Mouse (Mus musculus) bone marrow macrophage, adult 2 months (primary cell): Measurements from ENCODE around the gene Hint2. TPM values are rescaled to one million over a fixed set of nuclear protein-coding genes. Genes with fewer than 3 reads are reported as not detected.

Experiments used
- H3K27ac ChIP-seq: 2 replicates; pipeline ENCODE4 v1.5.1; 2012; ENCODE audit warnings: low read depth, low read length; ENCODE audit not compliant: insufficient read depth
- H3K4me1 ChIP-seq: 2 replicates; pipeline ENCODE4 v1.6.1; 2012; ENCODE audit warnings: low read length; ENCODE audit not compliant: control insufficient read depth, insufficient read depth
- H3K4me3 ChIP-seq: 2 replicates; pipeline ENCODE4 v1.5.1; 2012; ENCODE audit warnings: mild to moderate bottlenecking, low read length, moderate library complexity; ENCODE audit not compliant: insufficient read depth
- CTCF ChIP-seq: IDR thresholded peaks from 2 replicates; pipeline ENCODE4 v1.5.1; 2012; ENCODE audit warnings: low read depth, mild to moderate bottlenecking, low read length, moderate library complexity
- POLR2A ChIP-seq: IDR thresholded peaks from 2 replicates; pipeline ENCODE4 v1.6.1; 2012; ENCODE audit warnings: mild to moderate bottlenecking, low read depth, low read length, borderline replicate concordance
- polyA plus RNA-seq: library from polyadenylated mRNA; stranded (reverse); fragments of >200 nt; gene quantifications from 2 replicates; pipeline ENCODE4 v1.2.4, GENCODE M21; 2012; ENCODE audit not compliant: missing spikeins, insufficient read depth, insufficient read length

Hint2 gene
- polyA plus RNA-seq, 1 experiment, result 33.1 TPM

DNA sequence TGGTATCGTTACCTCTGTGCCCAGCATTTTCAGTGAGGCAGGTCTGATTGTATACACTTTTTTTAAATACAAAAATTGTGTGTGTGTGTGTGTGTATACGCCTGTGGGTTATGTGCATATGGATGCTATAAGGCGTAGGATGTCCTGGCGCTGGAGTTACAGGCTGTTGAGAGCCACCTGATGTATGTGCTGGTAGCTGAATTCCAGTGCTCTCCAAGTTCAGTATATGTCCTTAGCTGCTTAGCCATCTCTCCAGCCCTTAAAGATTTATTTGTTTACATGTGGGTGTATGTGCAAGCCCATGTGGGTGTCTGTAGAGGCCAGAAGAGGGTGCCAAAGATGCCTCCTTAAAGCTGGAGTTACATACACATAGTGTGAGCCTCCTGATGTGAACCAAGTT, 880 bp upstream of the Hint2 start:
- TF ChIP-seq POLR2A (no peak), CTCF (no peak)
- Histone ChIP-seq H3K4me1 (peaks cover 3% of the 10 kb centered on the region), H3K27ac (no peak overlapping the region), H3K4me3 (no peak overlapping the region)

DNA sequence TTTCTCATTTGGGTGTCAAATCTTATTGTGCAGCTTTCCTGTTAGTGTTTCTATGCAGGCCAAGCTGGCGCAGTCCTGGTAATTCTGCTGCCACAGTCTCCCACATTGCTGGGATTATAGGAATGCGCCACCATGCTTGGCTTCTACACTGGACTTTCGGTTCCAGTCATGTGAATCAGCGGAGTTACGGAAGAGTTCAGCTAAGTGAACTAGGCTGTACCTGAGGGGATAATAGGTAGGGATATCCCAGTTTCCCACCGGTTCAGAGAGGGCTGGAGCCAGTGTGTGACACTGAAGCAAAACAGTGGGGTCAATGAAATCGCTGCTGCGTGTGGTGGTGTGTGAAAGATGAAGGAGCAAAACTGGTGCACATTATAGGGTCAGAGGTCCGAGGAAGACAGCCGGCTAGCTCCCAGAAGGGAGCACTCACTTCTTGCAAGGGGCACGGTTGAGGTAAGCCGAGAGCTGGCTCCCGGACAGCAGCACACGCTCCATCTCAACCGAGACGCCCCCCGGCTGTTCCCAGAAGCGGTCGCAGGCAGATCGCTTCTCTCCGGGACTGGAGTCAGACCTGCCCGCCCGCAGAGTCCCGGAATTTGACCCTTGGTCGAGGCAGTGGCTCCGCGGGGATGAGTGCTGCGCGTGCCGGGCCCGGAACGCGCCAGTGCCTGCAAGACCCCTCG, 469 bp downstream of the Hint2 start:
- no peak overlapping the region for H3K27ac ChIP-seq
- TF ChIP-seq CTCF (no peak), POLR2A (no peak)
- H3K4me1 ChIP-seq, result peaks cover 3% of the 10 kb centered on the region
- peak overlapping the region; percentile 80 for H3K4me3 ChIP-seq

DNA sequence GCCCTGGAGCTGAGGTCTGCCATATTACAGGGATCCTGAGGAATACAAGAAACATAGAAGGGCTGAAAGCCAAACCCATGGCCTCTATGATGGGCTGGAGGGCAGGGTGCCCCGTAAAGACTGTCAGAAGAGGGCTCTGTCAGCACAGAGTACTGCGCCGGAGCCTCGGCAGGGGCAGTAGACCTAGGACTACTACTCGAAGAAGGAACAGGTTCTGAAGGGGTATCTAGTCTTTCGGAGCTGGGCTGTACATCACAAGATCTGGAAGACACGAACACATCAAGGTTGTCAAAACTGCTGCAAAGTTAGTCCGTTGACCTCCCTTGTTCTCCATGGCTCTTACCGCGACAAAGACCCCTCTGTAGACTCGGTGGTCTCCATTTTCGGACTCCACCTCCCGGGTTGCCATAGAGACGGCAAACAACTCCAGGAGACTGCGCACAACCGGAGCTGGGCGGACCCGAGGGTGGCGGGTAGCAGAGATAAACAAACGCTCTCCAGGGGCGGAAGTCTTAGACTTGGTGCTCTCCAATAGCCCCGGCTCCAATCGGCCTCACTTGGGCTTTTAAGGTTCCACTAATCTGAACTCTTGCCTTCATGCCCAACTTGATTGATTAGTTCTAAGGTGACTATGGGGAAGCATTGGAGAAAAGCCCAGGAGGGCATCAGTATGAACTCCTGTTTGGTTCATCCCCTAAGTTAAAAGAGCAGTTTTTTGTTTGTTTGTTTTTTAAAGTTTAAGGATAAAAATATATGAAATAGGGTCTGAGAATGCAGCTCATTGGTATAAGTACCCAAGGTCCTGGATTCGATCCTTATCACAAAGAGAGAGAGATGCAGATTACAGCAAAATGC, 2.9 kb downstream of the Hint2 start, which contains the start of gene Spag8:
Spag8 (minus strand) TSS at position 434 of the 855 bp plus-strand sequence.
- H3K4me1 ChIP-seq, result peaks cover 3% of the 10 kb centered on the region
- no peak within 1 kb of the TSS for H3K4me3 ChIP-seq
- H3K27ac ChIP-seq, result no peak within 1 kb of the TSS
- TF ChIP-seq CTCF (no peak), POLR2A (no peak)

DNA sequence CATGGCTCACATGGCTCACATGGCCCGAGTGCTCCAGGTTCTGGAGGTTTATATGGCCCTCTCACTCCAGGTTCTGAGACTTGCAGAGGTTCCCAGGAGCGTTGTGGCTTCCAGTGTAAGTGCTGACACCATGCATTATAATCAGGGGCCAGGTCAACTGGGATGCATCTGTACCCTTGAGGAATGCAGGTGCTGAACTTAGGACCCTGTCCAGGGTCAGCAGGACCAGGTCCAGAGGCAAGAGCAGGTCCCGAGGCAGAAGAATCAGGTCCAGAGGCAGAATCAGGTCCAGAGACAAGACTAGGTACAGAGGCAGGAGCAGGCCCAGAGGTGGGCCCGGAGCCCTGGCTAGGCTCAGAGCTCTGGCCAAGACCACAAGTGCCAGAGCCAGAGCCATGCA, 3.5 kb downstream of the Hint2 start:
- H3K4me3 ChIP-seq, result no peak overlapping the region
- H3K4me1 ChIP-seq, result peaks cover 3% of the 10 kb centered on the region
- TF ChIP-seq POLR2A, result no peak
- no peak for TF ChIP-seq CTCF
- H3K27ac ChIP-seq, result no peak overlapping the region

DNA sequence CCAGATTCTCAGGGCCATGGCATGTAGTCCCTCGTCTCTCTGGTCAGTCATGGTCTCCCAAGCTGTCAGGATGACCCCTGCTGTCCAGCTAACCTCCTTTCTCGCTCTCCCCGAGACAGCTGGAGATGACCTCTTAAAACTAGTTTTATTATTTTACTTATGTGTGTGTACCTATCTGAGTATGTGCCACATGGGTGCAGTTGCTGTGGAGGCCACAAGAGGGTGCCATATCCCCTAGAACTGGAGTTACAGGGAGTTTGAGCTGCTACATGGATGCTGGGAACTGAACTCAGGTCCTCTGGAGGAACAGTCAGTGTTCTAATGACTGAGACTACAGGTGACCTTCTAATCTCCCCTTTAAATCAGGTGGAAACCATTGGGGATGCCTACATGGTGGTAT, 6.5 kb downstream of the Hint2 start:
- Histone ChIP-seq H3K27ac (no peak overlapping the region), H3K4me3 (no peak overlapping the region), H3K4me1 (no peaks in the 10 kb centered on the region)
- TF ChIP-seq POLR2A, result no peak
- 0 out of 2 replicates have a peak, but pooled peaks have one; percentile 25 for TF ChIP-seq CTCF

DNA sequence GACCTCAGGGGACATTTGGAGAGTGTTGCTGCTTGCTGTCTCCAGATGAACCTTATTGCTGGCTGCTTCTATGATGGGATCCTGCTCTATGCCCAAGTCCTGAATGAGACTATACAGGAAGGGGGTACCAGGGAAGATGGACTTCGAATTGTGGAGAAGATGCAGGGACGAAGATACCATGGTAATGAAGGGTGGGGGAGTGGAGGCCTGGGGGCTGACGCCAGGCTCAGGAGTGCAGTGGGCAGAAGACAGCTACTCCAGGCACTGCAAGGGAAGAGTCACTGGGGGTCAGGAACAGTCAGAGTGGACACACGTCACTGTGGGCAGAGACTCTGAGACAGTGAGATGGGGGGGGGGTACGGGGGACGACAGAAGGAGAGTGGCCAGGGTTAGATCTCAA, 15.8 kb downstream of the Hint2 start:
- no peak for TF ChIP-seq POLR2A
- no peak for TF ChIP-seq CTCF
- H3K4me3 ChIP-seq, result no peak overlapping the region
- H3K27ac ChIP-seq, result no peak overlapping the region
- H3K4me1 ChIP-seq, result no peaks in the 10 kb centered on the region

DNA sequence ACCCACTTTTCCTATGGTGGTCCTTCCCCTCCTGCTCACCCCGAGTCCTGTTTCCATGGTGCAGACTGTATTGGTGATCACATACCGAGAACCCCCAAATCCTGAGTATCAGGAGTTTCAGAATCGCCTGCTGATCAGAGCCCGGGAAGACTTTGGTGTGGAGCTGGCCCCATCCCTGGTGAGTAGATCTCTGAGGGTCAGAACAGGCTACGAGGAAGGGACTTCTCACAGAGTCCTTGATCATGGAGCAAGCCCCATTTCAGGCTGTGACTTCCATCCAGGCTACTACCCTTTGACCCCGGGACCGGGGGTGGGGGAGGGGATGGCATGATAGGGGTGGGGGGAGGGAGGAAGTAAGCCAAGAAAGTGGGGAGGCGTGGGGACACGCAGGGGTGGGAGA, 16.2 kb downstream of the Hint2 start:
- TF ChIP-seq CTCF, result no peak
- TF ChIP-seq POLR2A, result no peak
- Histone ChIP-seq H3K27ac (no peak overlapping the region), H3K4me1 (no peaks in the 10 kb centered on the region), H3K4me3 (no peak overlapping the region)

DNA sequence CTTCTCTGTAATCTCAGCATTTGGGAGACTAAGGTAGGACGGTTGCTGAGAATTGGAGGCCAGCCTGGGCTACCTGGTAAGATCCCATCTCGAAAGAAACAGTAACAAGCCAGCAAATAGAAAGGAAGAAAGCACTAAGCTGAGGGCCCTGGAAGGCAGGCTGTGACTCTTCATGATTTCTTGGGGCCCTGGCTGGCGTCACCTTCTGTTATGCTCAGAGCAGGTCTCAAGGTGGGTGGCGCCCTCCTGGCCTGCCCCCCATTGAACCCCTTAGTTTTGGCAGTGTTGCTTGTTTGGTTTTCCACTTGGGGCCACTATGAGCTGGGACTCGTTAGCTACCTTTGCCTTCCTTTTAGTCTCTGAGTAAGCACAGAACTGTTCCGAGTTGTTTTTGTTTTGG, 19.5 kb downstream of the Hint2 start:
- H3K27ac ChIP-seq, result no peak overlapping the region
- no peak for TF ChIP-seq POLR2A
- no peaks in the 10 kb centered on the region for H3K4me1 ChIP-seq
- H3K4me3 ChIP-seq, result no peak overlapping the region

DNA sequence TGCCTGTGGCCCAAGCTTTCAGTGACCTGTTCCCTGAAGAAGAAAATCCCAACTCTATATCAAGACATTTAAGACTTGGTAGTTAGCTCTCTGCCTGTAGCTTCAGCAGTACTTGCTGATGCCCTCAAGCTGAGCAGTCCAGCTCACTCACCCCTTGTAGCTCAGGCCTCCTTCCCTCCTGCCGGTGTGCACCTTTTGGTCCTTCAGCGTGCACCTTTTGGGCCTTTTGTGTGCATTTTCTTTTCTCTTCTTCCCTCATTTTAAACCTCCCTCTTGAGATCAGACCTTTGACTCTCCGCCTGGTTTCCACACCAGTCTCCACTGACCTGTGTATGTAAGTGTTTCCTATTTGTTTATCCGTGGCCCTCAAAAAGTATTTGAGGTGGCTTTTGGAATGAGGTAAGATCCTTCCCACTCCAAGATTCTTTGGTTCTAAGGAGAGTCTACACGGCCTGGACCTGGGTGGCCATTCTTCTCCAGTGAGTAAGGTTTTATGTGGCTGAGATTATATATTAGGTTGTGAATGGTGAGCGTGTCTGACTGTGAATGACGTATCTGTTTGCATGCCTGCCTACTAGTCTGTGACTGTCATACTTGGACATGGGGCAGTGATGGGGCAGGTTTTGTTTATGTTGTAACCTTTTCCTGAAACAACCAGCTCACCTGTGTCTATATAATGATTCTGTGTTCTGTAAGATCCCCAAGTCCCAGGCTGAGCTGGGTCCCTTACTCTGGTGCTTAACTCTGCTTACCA, 21.5 kb downstream of the Hint2 start:
- TF ChIP-seq POLR2A, result no peak
- TF ChIP-seq CTCF, result no peak
- no peak overlapping the region for H3K27ac ChIP-seq
- H3K4me1 ChIP-seq, result no peaks in the 10 kb centered on the region
- no peak overlapping the region for H3K4me3 ChIP-seq

DNA sequence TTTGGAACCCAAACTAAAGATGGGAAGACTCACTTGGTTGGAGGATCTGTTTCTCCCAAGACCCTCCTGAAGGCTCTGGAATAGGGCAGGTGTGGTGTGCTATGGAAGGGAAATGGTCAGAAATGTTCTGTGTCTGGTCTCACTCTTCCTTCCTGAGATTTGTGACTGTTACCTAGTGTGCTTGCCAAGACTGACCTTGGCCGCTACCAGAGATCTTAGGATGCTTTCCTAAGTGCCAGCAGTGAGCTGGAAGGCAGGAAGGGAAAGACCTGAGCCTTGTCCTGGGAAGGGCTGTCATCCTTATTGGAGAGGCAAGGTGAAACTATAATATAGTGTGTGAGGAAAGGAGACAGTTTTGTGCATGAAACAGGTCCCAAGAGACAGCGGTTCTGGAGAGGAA, 22.5 kb downstream of the Hint2 start:
- no peak overlapping the region for H3K4me3 ChIP-seq
- H3K27ac ChIP-seq, result no peak overlapping the region
- no peaks in the 10 kb centered on the region for H3K4me1 ChIP-seq
- no peak for TF ChIP-seq CTCF
